Mouse (Mus musculus) MEL (cell line): ENCODE data around the gene Adgre5. TPM values are rescaled to one million over a fixed set of nuclear protein-coding genes. Genes with fewer than 3 reads are reported as not detected.

Experiments used
- DNase-seq: peaks from one replicate; pipeline ENCODE4 v3.0.0; 2011; ENCODE audit warnings: low read depth, low spot score
- H3K27ac ChIP-seq: 2 replicates; pipeline ENCODE4 v1.5.1; 2012; ENCODE audit warnings: low read depth, mild to moderate bottlenecking, control low read depth, low read length, moderate library complexity; ENCODE audit not compliant: control insufficient read depth
- H3K27me3 ChIP-seq, 2 experiments: fragments of 150-350 bp in 1 of 2; sonication (generic) in 1 of 2; 2 replicates each; pipeline ENCODE4 v1.6.1; 2012; ENCODE audit warnings: low read length in 2 of 2, mild to moderate bottlenecking in 2 of 2, improper control_type of control experiment in 1 of 2, moderate library complexity in 1 of 2; ENCODE audit not compliant: insufficient read depth in 2 of 2, control insufficient read depth in 1 of 2
- H3K36me3 ChIP-seq, 2 experiments: 2 replicates each; pipeline ENCODE4 v1.6.1; 2012 to 2014; ENCODE audit warnings: low read length in 2 of 2, improper control_type of control experiment in 1 of 2, inconsistent platforms in 1 of 2, mild to moderate bottlenecking in 1 of 2; ENCODE audit not compliant: insufficient read depth in 2 of 2, control insufficient read depth in 1 of 2
- H3K4me1 ChIP-seq, 2 experiments: fragments of 150-350 bp in 1 of 2; sonication (generic) in 1 of 2; 2 replicates each; pipeline ENCODE4 v1.6.1; 2012; ENCODE audit warnings: low read length in 2 of 2, improper control_type of control experiment in 1 of 2, mild to moderate bottlenecking in 1 of 2; ENCODE audit not compliant: insufficient read depth in 2 of 2, control insufficient read depth in 1 of 2
- H3K4me3 ChIP-seq, 2 experiments: fragments of 150-350 bp in 1 of 2; sonication (generic) in 1 of 2; 2 replicates each; pipeline ENCODE4 v1.5.1; 2012; ENCODE audit warnings: low read depth in 2 of 2, low read length in 2 of 2, mild to moderate bottlenecking in 2 of 2, moderate library complexity in 2 of 2, control low read depth in 1 of 2, improper control_type of control experiment in 1 of 2; ENCODE audit not compliant: control insufficient read depth in 1 of 2, insufficient read depth in 1 of 2
- H3K79me2 ChIP-seq: 2 replicates; pipeline ENCODE4 v1.6.1; 2012; ENCODE audit warnings: mild to moderate bottlenecking, low read length, moderate library complexity; ENCODE audit not compliant: control insufficient read depth, poor library complexity, insufficient read depth
- H3K9ac ChIP-seq: 2 replicates; pipeline ENCODE4 v1.6.1; 2012; ENCODE audit warnings: low read depth, mild to moderate bottlenecking, control low read depth, low read length, moderate library complexity; ENCODE audit not compliant: control insufficient read depth, poor library complexity, severe bottlenecking
- H3K9me3 ChIP-seq: fragments of 150-350 bp; sonication (generic); replicated peaks from 2 replicates; pipeline ENCODE4 v1.6.1; 2012; ENCODE audit warnings: mild to moderate bottlenecking, low read length, improper control_type of control experiment, moderate library complexity; ENCODE audit not compliant: insufficient read depth
- BHLHE40 ChIP-seq: IDR thresholded peaks from 2 replicates; pipeline ENCODE4 v1.6.1; 2012; ENCODE audit warnings: low read depth, mild to moderate bottlenecking, inconsistent platforms, low read length, improper control_type of control experiment, borderline replicate concordance
- CHD1 ChIP-seq: IDR thresholded peaks from 2 replicates; pipeline ENCODE4 v1.6.1; 2012; ENCODE audit warnings: low read depth, mild to moderate bottlenecking, inconsistent platforms, low read length, improper control_type of control experiment
- CHD2 ChIP-seq: IDR thresholded peaks from 2 replicates; pipeline ENCODE4 v1.6.1; 2011; ENCODE audit warnings: low read length, improper control_type of control experiment
- CTCF ChIP-seq, 3 experiments: IDR thresholded peaks in 2 of 3; conservative IDR thresholded peaks in 1 of 3; 2 replicates each; pipeline ENCODE4 v1.5.1; 2011 to 2012; ENCODE audit warnings: low read length in 3 of 3, low read depth in 2 of 3, mild to moderate bottlenecking in 2 of 3, improper control_type of control experiment in 1 of 3, inconsistent platforms in 1 of 3, mixed read lengths in 1 of 3, moderate library complexity in 1 of 3; ENCODE audit not compliant: control insufficient read depth in 1 of 3, insufficient read depth in 1 of 3, poor library complexity in 1 of 3, severe bottlenecking in 1 of 3
- E2F4 ChIP-seq: IDR thresholded peaks from 2 replicates; pipeline ENCODE4 v1.6.1; 2011; ENCODE audit warnings: low read depth, low read length, improper control_type of control experiment, borderline replicate concordance
- ELF1 ChIP-seq: IDR thresholded peaks from 2 replicates; pipeline ENCODE4 v1.6.1; 2014; ENCODE audit warnings: low read depth, mild to moderate bottlenecking, inconsistent platforms, low read length, improper control_type of control experiment, moderate library complexity
- GABPA ChIP-seq: IDR thresholded peaks from 2 replicates; pipeline ENCODE4 v1.6.1; 2012; ENCODE audit warnings: low read depth, mild to moderate bottlenecking, inconsistent platforms, low read length, improper control_type of control experiment, moderate library complexity
- HCFC1 ChIP-seq: IDR thresholded peaks from 2 replicates; pipeline ENCODE4 v1.6.1; 2012; ENCODE audit warnings: low read depth, mild to moderate bottlenecking, inconsistent platforms, low read length, improper control_type of control experiment, moderate library complexity
- JUND ChIP-seq: IDR thresholded peaks from 2 replicates; pipeline ENCODE4 v1.6.1; 2011; ENCODE audit warnings: low read depth, mild to moderate bottlenecking, improper control_type of control experiment, low read length
- KAT2A ChIP-seq: conservative IDR thresholded peaks from 2 replicates; pipeline ENCODE4 v1.6.1; 2012; ENCODE audit warnings: low read depth, low read length, improper control_type of control experiment, inconsistent platforms
- MAX ChIP-seq: IDR thresholded peaks from 2 replicates; pipeline ENCODE4 v1.6.1; 2011; ENCODE audit warnings: low read length, improper control_type of control experiment
- MAZ ChIP-seq: IDR thresholded peaks from 2 replicates; pipeline ENCODE4 v1.6.1; 2012; ENCODE audit warnings: low read depth, mild to moderate bottlenecking, inconsistent platforms, low read length, improper control_type of control experiment
- MXI1 ChIP-seq: IDR thresholded peaks from 2 replicates; pipeline ENCODE4 v1.6.1; 2011; ENCODE audit warnings: mild to moderate bottlenecking, low read depth, low read length, improper control_type of control experiment
- MYC ChIP-seq: IDR thresholded peaks from 2 replicates; pipeline ENCODE4 v1.6.1; 2011; ENCODE audit warnings: low read depth, mild to moderate bottlenecking, low read length, improper control_type of control experiment, moderate library complexity
- NELFE ChIP-seq: IDR thresholded peaks from 2 replicates; pipeline ENCODE4 v1.6.1; 2011; ENCODE audit warnings: low read depth, low read length, improper control_type of control experiment
- POLR2A ChIP-seq, 2 experiments: IDR thresholded peaks; 2 replicates each; pipeline ENCODE4 v1.6.1; 2011 to 2012; ENCODE audit warnings: low read length in 2 of 2, mild to moderate bottlenecking in 2 of 2, control low read depth in 1 of 2, improper control_type of control experiment in 1 of 2, low read depth in 1 of 2, moderate library complexity in 1 of 2; ENCODE audit not compliant: control insufficient read depth in 1 of 2, insufficient read depth in 1 of 2, poor library complexity in 1 of 2
- POLR2AphosphoS2 ChIP-seq: IDR thresholded peaks from 2 replicates; pipeline ENCODE4 v1.6.1; 2011; ENCODE audit warnings: low read length, improper control_type of control experiment
- POLR2AphosphoS5 ChIP-seq: IDR thresholded peaks from 2 replicates; pipeline ENCODE4 v1.6.1; 2012; ENCODE audit warnings: low read depth, borderline replicate concordance, mild to moderate bottlenecking, inconsistent platforms, low read length, moderate library complexity, mixed read lengths
- RAD21 ChIP-seq: IDR thresholded peaks from 2 replicates; pipeline ENCODE4 v1.6.1; 2011; ENCODE audit warnings: mild to moderate bottlenecking, low read depth, low read length, improper control_type of control experiment
- TBP ChIP-seq: IDR thresholded peaks from 2 replicates; pipeline ENCODE4 v1.8.0; 2011; ENCODE audit warnings: low read depth, low read length, improper control_type of control experiment
- TCF12 ChIP-seq: IDR thresholded peaks from 2 replicates; pipeline ENCODE4 v1.6.1; 2014; ENCODE audit warnings: low read depth, mild to moderate bottlenecking, inconsistent platforms, low read length, improper control_type of control experiment, moderate library complexity
- UBTF ChIP-seq: IDR thresholded peaks from 2 replicates; pipeline ENCODE4 v1.6.1; 2012; ENCODE audit warnings: low read depth, mild to moderate bottlenecking, inconsistent platforms, low read length, improper control_type of control experiment, moderate library complexity, borderline replicate concordance; ENCODE audit not compliant: insufficient read depth
- USF1 ChIP-seq: IDR thresholded peaks from 2 replicates; pipeline ENCODE4 v1.6.1; 2014; ENCODE audit warnings: low read depth, mild to moderate bottlenecking, inconsistent platforms, low read length, improper control_type of control experiment, moderate library complexity
- ZKSCAN1 ChIP-seq: IDR thresholded peaks from 2 replicates; pipeline ENCODE4 v1.6.1; 2012; ENCODE audit warnings: low read depth, mild to moderate bottlenecking, inconsistent platforms, low read length, improper control_type of control experiment, moderate library complexity
- ZMIZ1 ChIP-seq: IDR thresholded peaks from 2 replicates; pipeline ENCODE4 v1.6.1; 2012; ENCODE audit warnings: low read depth, mild to moderate bottlenecking, inconsistent platforms, low read length, improper control_type of control experiment, moderate library complexity
- polyA plus RNA-seq, 2 experiments: library from polyadenylated mRNA; stranded (reverse) in 1 of 2; unstranded in 1 of 2; fragments of >175 nt in 1 of 2; fragments of >200 nt in 1 of 2; gene quantifications; 2 replicates each; pipeline versions ENCODE4 v1.2.1 to v1.2.4; 2012; ENCODE audit warnings: low replicate concordance in 2 of 2, low read depth in 1 of 2; ENCODE audit not compliant: insufficient read length in 2 of 2, insufficient read depth in 1 of 2, missing spikeins in 1 of 2
- total RNA-seq: library from RNA; depleted of rRNA; stranded (reverse); fragments of 300-350 nt; gene quantifications from 2 replicates; pipeline ENCODE4 v1.2.3, GENCODE M21; 2012

Gene Adgre5
- total and polyA plus RNA-seq, 3 experiments, result 18.5 to 21.4 TPM; not detected in 1

DNA sequence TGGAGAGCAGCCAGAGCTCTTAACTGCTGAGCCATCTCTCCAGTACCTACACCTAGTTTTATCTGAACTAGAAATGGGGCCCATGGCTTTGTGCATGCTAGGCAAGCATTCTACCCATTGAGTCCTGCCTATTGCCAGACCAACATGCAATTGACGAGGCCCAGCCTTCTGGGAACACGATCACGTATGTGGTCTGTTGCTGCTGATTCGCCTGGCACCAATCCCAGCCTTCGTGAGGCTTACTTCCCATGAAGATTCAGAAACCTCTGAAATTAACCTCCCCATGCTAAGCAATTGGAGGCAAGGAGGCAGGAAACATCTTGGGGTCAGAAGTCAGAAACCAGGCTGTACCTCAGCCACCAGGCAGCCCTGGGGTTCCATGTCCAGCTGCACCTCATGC lies 60.5 kb downstream of the Adgre5 start:
- Histone ChIP-seq H3K4me3 (no peak overlapping the region), H3K79me2 (no peaks in the 10 kb centered on the region), H3K27ac (no peak overlapping the region), H3K9me3 (no peaks in the 10 kb centered on the region), H3K4me1 (no peaks in the 10 kb centered on the region), H3K9ac (no peak overlapping the region), H3K27me3 (no peaks in the 10 kb centered on the region), H3K36me3 (peaks cover 0 to 4% of the 10 kb centered on the region in 2 experiments; a peak in 2 of 4 replicates)
- TF ChIP-seq HCFC1 (no peak), TCF12 (no peak), GABPA (no peak), BHLHE40 (no peak), POLR2A (IDR thresholded peaks at IDR 0.05; ENCODE audit: control insufficient read depth in 1 of 2, insufficient read depth in 1 of 2, low read depth in 1 of 2, low read length in 2 of 2, poor library complexity in 1 of 2) (no peak), MXI1 (no peak)
- no peak for DNase-seq

GRCm38 (mm10) chr8:83679866-83680265 lies 61.3 kb downstream of the Adgre5 start:
- Histone ChIP-seq H3K9ac (no peak overlapping the region), H3K9me3 (no peaks in the 10 kb centered on the region), H3K27ac (no peak overlapping the region), H3K27me3 (no peaks in the 10 kb centered on the region), H3K79me2 (no peaks in the 10 kb centered on the region), H3K4me1 (no peaks in the 10 kb centered on the region), H3K36me3 (peaks cover 0 to 2% of the 10 kb centered on the region in 2 experiments; a peak in 2 of 4 replicates), H3K4me3 (no peak overlapping the region)
- DNase-seq, result no peak
- TF ChIP-seq UBTF, result no peak
- no peak for TF ChIP-seq CHD1
- no peak for TF ChIP-seq MAZ
- no peak for TF ChIP-seq POLR2AphosphoS2
- TF ChIP-seq POLR2AphosphoS5, result no peak

- peaks cover 0 to 4% of the 10 kb centered on the region in 2 experiments; a peak in 2 of 4 replicates for H3K36me3 ChIP-seq
- DNase-seq, result no peak
- no peak for TF ChIP-seq E2F4
- TF ChIP-seq RAD21, result no peak
- no peak for TF ChIP-seq TBP
- TF ChIP-seq MYC, result no peak
- TF ChIP-seq POLR2AphosphoS5, result no peak
- no peak for TF ChIP-seq ELF1
- no peak for TF ChIP-seq MAX
- TF ChIP-seq ZMIZ1, result no peak
- no peak for TF ChIP-seq CHD1
- no peak for TF ChIP-seq JUND
- no peak for TF ChIP-seq CTCF (IDR thresholded peaks at IDR 0.05 in 2 of 3, conservative IDR thresholded peaks at IDR 0.05 in 1 of 3; ENCODE audit: control insufficient read depth in 1 of 3, insufficient read depth in 1 of 3, low read depth in 2 of 3, low read length in 3 of 3, poor library complexity in 1 of 3, severe bottlenecking in 1 of 3)
- no peak for TF ChIP-seq ZKSCAN1
- TF ChIP-seq USF1, result no peak
- no peak for TF ChIP-seq POLR2A (IDR thresholded peaks at IDR 0.05; ENCODE audit: control insufficient read depth in 1 of 2, insufficient read depth in 1 of 2, low read depth in 1 of 2, low read length in 2 of 2, poor library complexity in 1 of 2)
- no peak for TF ChIP-seq NELFE
- TF ChIP-seq CHD2, result no peak
- no peak for TF ChIP-seq KAT2A
- H3K4me1 ChIP-seq, result 0 out of 4 replicates have a peak, but pooled peaks cover 0 to 6% of the 10 kb centered on the region in 2 experiments
- no peak overlapping the region for H3K9ac ChIP-seq
- no peak overlapping the region for H3K4me3 ChIP-seq
- H3K27me3 ChIP-seq, result no peaks in the 10 kb centered on the region
- H3K79me2 ChIP-seq, result no peaks in the 10 kb centered on the region
- no peaks in the 10 kb centered on the region for H3K9me3 ChIP-seq
- H3K27ac ChIP-seq, result no peak overlapping the region
These were observed 66.6 kb downstream of the Adgre5 start for GRCm38 (mm10) chr8:83674497-83674896.
